Mouse (Mus musculus): Measurements from ENCODE around the gene Itpr2.

Itpr2 gene

GRCm38 (mm10) chr6:146504459-146504858 lies 2.4 kb upstream of the Itpr2 start:
- no peak for DNase-seq (ENCODE audit: low spot score)

GRCm38 (mm10) chr6:146502856-146503255 lies 833 bp upstream of the Itpr2 start:
- no peak for DNase-seq (ENCODE audit: low spot score)

- DNase-seq (ENCODE audit: low spot score): peak; percentile 35
These were observed 632 bp downstream of the Itpr2 start for GRCm38 (mm10) chr6:146501316-146501865.

GRCm38 (mm10) chr6:146500771-146501170 lies 1.3 kb downstream of the Itpr2 start:
- no peak for DNase-seq (ENCODE audit: low spot score)

GRCm38 (mm10) chr6:146500206-146500605 lies 1.8 kb downstream of the Itpr2 start:
- DNase-seq (ENCODE audit: low spot score): no peak

GRCm38 (mm10) chr6:146499566-146499965 lies 2.5 kb downstream of the Itpr2 start:
- no peak for DNase-seq (ENCODE audit: low spot score)

- no peak for DNase-seq (ENCODE audit: low spot score)
These were observed 3.6 kb downstream of the Itpr2 start for GRCm38 (mm10) chr6:146498416-146498815.

- no peak for DNase-seq (ENCODE audit: low spot score)
These were observed 4.2 kb downstream of the Itpr2 start for GRCm38 (mm10) chr6:146497866-146498265.

- no peak for DNase-seq (ENCODE audit: low spot score)
These were observed 4.6 kb downstream of the Itpr2 start for GRCm38 (mm10) chr6:146497435-146497834.

GRCm38 (mm10) chr6:146491680-146492079 lies 10.3 kb downstream of the Itpr2 start:
- no peak for DNase-seq (ENCODE audit: low spot score)

- DNase-seq (ENCODE audit: low spot score): no peak
These were observed 11.5 kb downstream of the Itpr2 start for GRCm38 (mm10) chr6:146490416-146490960.

- DNase-seq (ENCODE audit: low spot score): no peak
These were observed 12.2 kb downstream of the Itpr2 start for GRCm38 (mm10) chr6:146489841-146490240.

- no peak for DNase-seq (ENCODE audit: low spot score)
These were observed 13.3 kb downstream of the Itpr2 start for GRCm38 (mm10) chr6:146488749-146489148.

- DNase-seq (ENCODE audit: low spot score): no peak
These were observed 14.9 kb downstream of the Itpr2 start for GRCm38 (mm10) chr6:146487079-146487478.

- no peak for DNase-seq (ENCODE audit: low spot score)
These were observed 15.9 kb downstream of the Itpr2 start for GRCm38 (mm10) chr6:146486073-146486472.

- no peak for DNase-seq (ENCODE audit: low spot score)
These were observed 20.6 kb downstream of the Itpr2 start for GRCm38 (mm10) chr6:146481441-146481840.

- no peak for DNase-seq (ENCODE audit: low spot score)
These were observed 21.1 kb downstream of the Itpr2 start for GRCm38 (mm10) chr6:146480925-146481324.

- no peak for DNase-seq (ENCODE audit: low spot score)
These were observed 22.9 kb downstream of the Itpr2 start for GRCm38 (mm10) chr6:146478888-146479683.

- DNase-seq (ENCODE audit: low spot score): no peak
These were observed 25.2 kb downstream of the Itpr2 start for GRCm38 (mm10) chr6:146476865-146477264.

GRCm38 (mm10) chr6:146474166-146474565 lies 27.9 kb downstream of the Itpr2 start:
- no peak for DNase-seq (ENCODE audit: low spot score)

- DNase-seq (ENCODE audit: low spot score): no peak
These were observed 28.6 kb downstream of the Itpr2 start for GRCm38 (mm10) chr6:146473216-146473955.

- DNase-seq (ENCODE audit: low spot score): no peak
These were observed 31.6 kb downstream of the Itpr2 start for GRCm38 (mm10) chr6:146470378-146470777.

- no peak for DNase-seq (ENCODE audit: low spot score)
These were observed 32.1 kb downstream of the Itpr2 start for GRCm38 (mm10) chr6:146469936-146470335.

Data from urinary bladder, postnatal 25 days (tissue).